Mouse (Mus musculus) erythroblast, embryonic 14.5 days (primary cell): Measurements from ENCODE around the gene Ifi203. TPM values are rescaled to one million over a fixed set of nuclear protein-coding genes. Genes with fewer than 3 reads are reported as not detected.
"Not testable (repeated sequence)": the region's sequence is repeated elsewhere in the genome, so short reads cannot be mapped to it uniquely, and the experiment has no call there.

Experiments used
- H3K27me3 ChIP-seq: 2 replicates; pipeline ENCODE4 v1.6.1; 2012; ENCODE audit warnings: inconsistent platforms; ENCODE audit not compliant: control insufficient read depth
- H3K36me3 ChIP-seq: 2 replicates; pipeline ENCODE4 v1.6.1; 2012; ENCODE audit warnings: mild to moderate bottlenecking, inconsistent platforms; ENCODE audit not compliant: control insufficient read depth
- H3K4me1 ChIP-seq: 2 replicates; pipeline ENCODE4 v1.6.1; 2012; ENCODE audit warnings: inconsistent platforms; ENCODE audit not compliant: control insufficient read depth
- H3K4me3 ChIP-seq: replicated peaks from 2 replicates; pipeline ENCODE3; 2012; ENCODE audit warnings: moderate library complexity, mild to moderate bottlenecking, inconsistent platforms
- H3K9me3 ChIP-seq: 2 replicates; pipeline ENCODE4 v1.6.1; 2012; ENCODE audit warnings: low read length, inconsistent platforms, mixed read lengths; ENCODE audit not compliant: control insufficient read depth
- GATA1 ChIP-seq: IDR thresholded peaks from 2 replicates; pipeline ENCODE4 v1.6.1; 2012; ENCODE audit warnings: low read length, inconsistent platforms, mixed read lengths
- TAL1 ChIP-seq: IDR thresholded peaks from 3 replicates; pipeline ENCODE4 v1.6.1; 2012; ENCODE audit warnings: low read length, inconsistent platforms, mixed read lengths
- polyA plus RNA-seq: library from polyadenylated mRNA; stranded (reverse); fragments of >175 nt; gene quantifications from 2 replicates; pipeline ENCODE4 v1.2.3, GENCODE M21; 2012

Gene Ifi203
- polyA plus RNA-seq, 1 experiment: not detected

DNA sequence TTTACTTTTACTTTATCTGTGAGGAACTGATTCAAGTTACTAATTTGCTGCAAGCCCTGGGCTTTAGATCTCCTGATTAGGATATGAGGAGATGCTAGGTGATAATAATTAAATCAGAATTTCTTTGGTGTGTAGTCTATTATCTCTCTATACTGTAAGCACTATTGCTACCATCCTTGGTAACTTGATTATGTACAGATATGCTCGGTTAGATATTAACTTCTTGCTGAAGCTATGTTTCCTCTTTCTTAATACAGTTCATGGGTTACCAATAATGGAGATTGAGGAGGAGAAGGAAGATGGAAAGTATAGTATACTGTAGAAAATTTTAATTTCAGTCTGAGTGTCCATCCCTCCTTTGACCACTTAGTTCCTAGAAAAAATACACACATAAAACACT, 11.1 kb upstream of the Ifi203 start:
- Histone ChIP-seq H3K4me3 (no peak overlapping the region), H3K27me3 (no peaks in the 10 kb centered on the region), H3K36me3 (no peaks in the 10 kb centered on the region), H3K9me3 (no peaks in the 10 kb centered on the region), H3K4me1 (no peaks in the 10 kb centered on the region)
- TF ChIP-seq GATA1 (no peak), TAL1 (no peak)

DNA sequence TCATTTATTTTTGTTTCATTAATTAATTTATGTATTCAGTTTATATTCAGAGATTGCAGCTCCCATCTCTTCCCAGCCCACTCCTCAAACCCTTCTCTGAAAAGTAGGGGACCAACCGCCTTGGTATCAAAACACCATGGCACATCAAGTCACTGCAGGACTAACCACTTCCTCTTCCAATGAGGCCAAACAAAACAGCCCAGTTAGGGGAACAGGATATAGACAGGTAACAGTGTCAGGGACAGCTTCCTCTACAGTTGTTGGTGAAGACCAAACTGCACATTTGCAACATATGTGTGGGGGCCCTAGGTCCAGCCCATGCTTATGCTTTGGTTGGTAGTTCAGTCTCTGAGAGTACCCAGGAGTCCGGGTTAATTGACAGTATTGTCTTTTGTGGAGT, 6.6 kb upstream of the Ifi203 start:
- H3K9me3 ChIP-seq, H3K27me3 ChIP-seq, H3K4me1 ChIP-seq, H3K4me3 ChIP-seq, H3K36me3 ChIP-seq: not testable (repeated sequence)

DNA sequence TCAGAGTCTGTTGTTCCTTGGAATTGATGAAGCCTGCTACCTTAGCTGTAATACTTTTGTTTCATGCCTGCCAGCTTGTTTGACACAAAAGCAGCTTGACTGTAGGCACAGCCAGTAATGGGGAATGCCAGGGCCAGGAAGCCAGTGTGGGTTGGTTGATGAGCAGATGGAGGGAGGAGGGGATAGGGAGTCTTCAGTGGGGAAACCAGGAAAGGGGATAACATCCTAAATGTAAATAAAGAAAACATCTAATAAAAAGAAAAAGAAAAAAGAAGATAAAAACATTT, 251 bp upstream of the Ifi203 start:
- H3K4me3 ChIP-seq: not testable (repeated sequence)

DNA sequence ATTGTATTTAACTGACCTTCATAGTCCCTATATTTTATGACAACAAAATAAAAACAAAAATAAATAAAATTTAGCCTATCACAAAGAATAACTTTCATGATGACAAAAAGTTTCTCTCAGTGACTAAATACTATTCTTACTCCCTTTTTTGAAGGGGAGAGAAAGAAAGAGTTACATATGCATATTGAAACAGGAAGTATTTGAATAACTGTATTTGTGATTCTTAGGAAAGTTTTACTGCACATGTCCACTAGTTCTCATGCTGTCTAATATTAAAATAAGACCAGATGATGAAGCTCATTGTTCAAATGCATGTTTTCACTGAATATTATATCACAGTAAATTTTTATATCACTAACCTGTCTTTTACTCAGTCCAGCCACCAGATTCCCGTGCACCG, 950 bp downstream of the Ifi203 start:
- not testable (repeated sequence) for H3K36me3 ChIP-seq, H3K4me3 ChIP-seq, H3K4me1 ChIP-seq, H3K27me3 ChIP-seq, H3K9me3 ChIP-seq

More for the DNA sequence above, 251 bp upstream of the Ifi203 start:
- H3K4me1 ChIP-seq, H3K9me3 ChIP-seq, H3K36me3 ChIP-seq, H3K27me3 ChIP-seq: not testable (repeated sequence)

DNA sequence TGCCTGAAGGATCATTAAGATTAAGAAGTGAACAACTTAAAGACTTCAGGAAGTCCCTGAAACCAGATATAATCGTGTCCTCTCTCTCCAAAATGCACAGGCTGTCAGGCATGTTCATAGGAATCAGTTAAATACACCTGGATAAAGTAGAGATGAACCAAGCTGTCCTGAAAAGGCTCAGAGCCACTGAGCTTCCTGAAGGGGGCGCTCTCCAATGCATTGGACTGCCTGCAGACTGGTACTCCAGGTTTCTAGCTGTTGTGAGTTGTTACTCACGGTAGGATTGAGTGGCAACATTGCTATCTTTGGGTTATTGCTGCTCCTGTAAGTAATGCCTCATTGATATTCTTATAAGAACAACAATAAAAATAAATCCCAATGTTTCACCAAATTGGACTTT, 23.2 kb downstream of the Ifi203 start:
- not testable (repeated sequence) for H3K4me3 ChIP-seq, H3K4me1 ChIP-seq, H3K9me3 ChIP-seq, H3K36me3 ChIP-seq, H3K27me3 ChIP-seq

DNA sequence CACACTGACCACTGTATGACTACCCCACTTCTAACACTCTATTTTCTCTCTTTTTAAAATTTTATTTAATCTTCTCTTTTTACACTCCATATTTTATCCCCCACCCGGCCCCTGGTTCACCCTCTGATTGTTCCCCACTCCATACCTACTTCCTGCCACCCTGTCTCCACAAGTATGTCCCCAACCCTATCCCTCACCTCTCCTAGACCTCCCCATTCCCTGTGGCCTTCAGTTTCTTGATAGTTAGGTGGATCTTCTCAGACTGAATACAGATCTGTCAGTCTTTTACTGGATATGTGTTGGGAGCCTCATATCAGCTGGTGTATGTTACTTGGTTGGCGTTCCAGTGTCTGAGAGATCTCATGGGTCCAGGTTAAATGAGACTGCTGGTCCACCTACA, 27.9 kb downstream of the Ifi203 start:
- Histone ChIP-seq H3K36me3 (no peaks in the 10 kb centered on the region), H3K4me3 (no peak overlapping the region), H3K4me1 (no peaks in the 10 kb centered on the region), H3K9me3 (no peaks in the 10 kb centered on the region), H3K27me3 (no peaks in the 10 kb centered on the region)
- TF ChIP-seq GATA1 (no peak), TAL1 (no peak)

DNA sequence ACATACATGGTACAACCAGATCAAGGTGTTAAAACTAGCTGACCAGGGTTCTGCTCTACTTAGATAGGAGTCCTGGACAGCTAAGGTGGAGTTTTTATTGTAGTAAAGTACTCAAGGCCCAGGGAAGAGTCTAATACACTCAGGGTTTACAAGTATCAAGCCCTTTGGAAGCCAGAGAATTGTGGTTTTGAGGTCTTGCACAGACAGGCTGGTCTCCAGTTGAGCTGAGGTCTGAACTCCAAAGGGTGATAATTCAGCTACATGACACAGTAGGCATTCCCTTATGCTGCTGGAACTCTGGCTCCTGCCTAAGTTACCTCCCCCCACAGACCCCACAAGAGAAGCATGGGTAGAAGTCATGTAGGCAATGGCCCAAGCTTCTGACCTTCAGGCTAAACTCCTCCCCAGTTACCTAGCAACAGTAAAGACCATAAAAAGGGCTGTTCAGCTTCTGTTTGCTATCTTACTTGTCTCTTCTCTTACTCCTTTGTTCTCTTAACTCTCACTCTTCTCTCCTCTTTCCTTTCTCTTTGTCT, 29.1 kb downstream of the Ifi203 start:
- not testable (repeated sequence) for H3K27me3 ChIP-seq, H3K9me3 ChIP-seq, H3K36me3 ChIP-seq, H3K4me1 ChIP-seq, H3K4me3 ChIP-seq

DNA sequence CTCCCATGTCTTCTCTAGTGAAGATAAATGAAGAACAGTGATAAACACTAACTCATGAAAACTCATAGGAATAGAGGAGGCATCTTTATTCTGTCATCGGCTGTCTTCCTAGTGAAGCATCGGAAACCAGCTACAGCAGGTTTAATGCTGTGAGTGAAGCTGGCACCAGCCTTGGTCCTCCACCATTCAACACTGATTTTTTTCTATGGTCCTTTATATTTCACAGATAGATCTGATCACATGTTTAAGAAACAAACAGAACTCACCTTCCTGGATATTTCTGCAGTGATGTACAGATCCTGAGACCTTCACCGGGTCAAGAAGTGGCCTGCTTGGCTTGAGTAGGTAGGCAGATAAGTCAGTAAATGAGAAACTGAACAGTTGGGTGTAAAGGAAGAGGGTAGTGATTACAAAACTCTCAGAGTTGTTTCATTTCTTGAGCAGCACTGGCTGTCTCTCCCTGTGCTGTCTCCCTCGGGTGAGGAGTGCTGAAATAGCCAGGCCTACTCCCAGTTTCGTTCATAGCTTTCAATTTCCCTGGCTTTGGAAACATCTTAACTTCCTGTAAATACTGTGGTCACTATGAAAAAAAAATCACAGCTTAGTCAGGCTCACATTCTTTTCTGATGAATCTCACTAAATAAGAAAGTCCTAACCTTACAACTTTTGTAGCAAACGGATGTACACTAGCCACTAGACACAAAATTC, 29.8 kb downstream of the Ifi203 start, which contains the start of gene Ifi211:
Gene Ifi211 (minus strand): TSS at position 499 of the 708 bp plus-strand sequence.
- not testable (repeated sequence) for H3K4me1 ChIP-seq, H3K4me3 ChIP-seq, H3K9me3 ChIP-seq, H3K36me3 ChIP-seq, H3K27me3 ChIP-seq

DNA sequence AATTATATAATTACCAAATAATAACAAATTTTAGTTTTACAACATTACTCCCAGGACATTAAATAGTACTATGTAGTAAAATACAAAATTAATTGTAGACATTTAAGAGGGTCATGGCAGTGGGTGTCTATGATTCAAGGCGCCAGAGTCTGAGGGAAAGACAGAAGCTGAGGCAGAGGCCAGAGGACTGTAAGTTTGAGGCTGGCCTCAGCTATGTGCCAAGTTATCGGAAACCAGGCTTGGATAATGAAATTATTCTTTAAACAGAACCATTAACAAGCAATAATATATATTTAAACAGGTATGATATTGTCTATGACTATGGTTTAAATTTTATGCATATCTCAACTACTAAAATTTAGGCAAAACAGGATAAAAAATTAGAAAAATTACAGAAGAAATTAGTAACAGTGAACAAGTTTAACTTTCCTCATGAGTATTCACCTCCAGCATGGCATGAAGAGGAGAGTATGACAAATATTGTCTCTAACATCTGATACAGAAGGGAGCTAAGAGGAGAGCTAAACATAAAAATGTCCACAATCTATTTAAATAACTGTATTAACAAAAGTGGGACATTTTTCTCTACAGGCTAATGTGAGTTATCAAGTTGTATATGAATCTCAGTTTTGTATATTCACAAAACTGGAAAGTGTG, 30.5 kb downstream of the Ifi203 start:
- no peaks in the 10 kb centered on the region for H3K4me1 ChIP-seq
- TF ChIP-seq GATA1 (no peak), TAL1 (no peak)

DNA sequence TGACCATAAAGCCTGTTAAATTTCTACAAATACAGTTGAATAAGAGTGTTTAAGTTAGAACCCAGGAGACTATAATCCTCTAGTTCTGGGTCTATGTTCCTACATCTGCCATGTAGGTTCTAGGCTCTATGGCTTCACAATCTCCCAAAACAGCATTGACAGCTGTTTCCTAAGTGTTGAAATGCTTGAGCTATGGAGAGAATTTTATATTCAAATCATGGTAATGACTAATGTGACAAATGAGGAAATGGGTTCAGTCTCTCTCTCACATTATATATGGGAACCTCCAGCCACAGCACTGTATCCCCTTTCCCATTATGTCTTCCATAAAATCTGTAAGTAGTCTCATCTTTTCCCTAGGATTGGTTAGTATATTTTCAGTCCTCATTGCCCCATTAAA, 34.1 kb downstream of the Ifi203 start:
- H3K36me3 ChIP-seq: not testable (repeated sequence)

More for the DNA sequence above, 30.5 kb downstream of the Ifi203 start:
- Histone ChIP-seq H3K36me3 (no peaks in the 10 kb centered on the region), H3K4me3 (no peak overlapping the region), H3K9me3 (no peaks in the 10 kb centered on the region), H3K27me3 (no peaks in the 10 kb centered on the region)

DNA sequence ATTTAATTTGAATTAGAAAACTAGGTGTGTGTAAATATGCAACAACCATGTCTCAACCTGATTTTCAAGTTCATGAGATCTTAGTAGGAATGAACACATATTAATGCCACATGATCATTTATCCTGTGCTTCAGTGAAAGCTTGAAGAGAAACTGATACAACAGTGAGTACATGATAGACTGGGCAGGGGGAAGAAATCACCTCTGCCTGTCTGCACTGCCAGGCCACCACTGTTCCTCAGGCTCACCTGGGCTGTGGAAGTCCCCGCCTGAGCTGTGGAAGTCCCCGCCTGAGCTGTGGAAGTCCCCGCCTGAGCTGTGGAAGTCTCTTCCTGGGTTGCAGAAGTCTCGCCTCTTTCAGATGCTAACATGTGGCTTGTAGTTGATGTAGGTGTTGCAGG, 36.6 kb downstream of the Ifi203 start:
- not testable (repeated sequence) for H3K36me3 ChIP-seq, H3K4me1 ChIP-seq, H3K4me3 ChIP-seq, H3K27me3 ChIP-seq, H3K9me3 ChIP-seq

More for the DNA sequence above, 34.1 kb downstream of the Ifi203 start:
- H3K9me3 ChIP-seq, H3K4me3 ChIP-seq, H3K4me1 ChIP-seq, H3K27me3 ChIP-seq: not testable (repeated sequence)

DNA sequence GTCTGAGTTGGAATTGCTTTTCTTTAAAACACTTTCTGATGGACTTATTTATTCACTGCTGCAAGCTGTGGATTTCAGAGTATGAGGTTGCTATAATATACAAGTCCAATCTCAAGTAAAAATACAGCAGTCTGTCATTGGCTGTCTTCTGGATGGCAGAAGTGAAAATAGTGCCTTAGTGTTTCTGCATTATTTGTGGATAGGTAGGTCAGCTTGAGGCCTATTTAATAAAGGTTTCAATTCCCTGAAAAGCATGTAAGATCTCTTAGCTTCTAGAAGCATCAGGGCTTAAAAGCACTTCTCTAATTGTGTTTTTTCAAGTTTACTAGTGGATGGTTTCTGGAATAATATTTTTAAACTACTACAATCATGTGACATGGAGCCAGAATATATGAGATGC, 52.7 kb downstream of the Ifi203 start:
- H3K9me3 ChIP-seq, H3K4me1 ChIP-seq, H3K36me3 ChIP-seq, H3K4me3 ChIP-seq, H3K27me3 ChIP-seq: not testable (repeated sequence)

DNA sequence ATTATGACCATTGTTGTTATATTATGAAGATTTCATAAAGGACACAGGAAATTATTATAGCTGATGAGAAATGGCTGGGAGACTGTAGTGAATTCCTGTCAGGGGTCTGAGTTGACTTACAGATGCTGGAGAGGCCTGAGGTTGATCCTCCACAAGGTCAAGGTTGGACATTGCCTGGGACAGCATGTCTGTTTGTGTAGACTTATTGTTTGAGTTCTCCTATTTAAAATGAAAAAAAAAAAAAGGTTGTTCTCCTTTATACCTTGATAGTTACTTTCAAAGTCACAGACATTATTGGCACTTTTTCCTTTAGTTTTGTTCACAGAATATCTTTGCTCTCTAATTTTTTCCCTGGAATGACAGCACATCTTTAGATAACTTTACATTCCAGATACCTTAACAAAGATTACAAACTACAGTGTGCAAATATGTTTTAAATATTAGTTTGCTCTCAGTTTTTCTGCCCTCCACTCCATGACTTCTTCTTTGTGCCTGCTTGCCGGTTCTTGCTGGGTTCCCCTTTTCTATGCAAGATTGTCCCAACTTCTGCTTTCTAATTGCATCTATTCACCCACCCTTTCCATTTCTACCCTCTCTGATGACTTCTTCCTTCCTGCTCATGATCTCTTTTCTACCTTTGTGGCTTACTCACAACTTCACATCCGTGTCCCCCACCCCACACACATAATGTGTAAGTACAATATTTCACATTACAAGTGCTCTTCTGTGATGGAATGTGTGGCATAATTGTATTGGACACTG, 55.3 kb downstream of the Ifi203 start:
- not testable (repeated sequence) for H3K27me3 ChIP-seq, H3K36me3 ChIP-seq, H3K4me3 ChIP-seq, H3K4me1 ChIP-seq, H3K9me3 ChIP-seq
